Mouse (Mus musculus) natural killer cell, adult 2 months (primary cell): ENCODE results near the gene Prkn.

Experiments
- DNase-seq, 2 experiments: peaks; one replicate each; pipeline ENCODE4 v3.0.0; 2022; ENCODE audit warnings: low spot score in 2 of 2

The Prkn gene

GRCm38 (mm10) chr17:12092901-12093564 lies 1252.8 kb downstream of the Prkn start:
- no peak for DNase-seq

DNA sequence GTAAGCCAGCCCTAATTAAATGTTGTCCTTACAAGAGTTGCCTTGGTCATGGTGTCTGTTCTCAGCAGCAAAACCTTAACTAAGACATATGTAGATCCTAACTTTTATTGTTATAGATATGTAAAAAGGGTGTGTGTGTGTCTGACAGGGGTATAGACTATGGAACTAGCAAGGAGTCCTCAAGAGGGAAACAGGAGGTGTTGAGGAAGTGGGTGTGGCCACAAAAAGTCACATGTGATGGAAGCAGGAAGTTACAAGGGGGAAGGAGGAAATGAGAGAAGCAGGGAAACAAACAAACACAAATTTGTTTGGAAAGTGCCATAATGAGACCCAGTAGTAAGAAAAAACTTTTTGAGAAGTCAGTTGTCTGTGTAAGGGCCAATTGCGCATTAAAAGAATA lies 1253.8 kb downstream of the Prkn start:
- DNase-seq: no peak

DNA sequence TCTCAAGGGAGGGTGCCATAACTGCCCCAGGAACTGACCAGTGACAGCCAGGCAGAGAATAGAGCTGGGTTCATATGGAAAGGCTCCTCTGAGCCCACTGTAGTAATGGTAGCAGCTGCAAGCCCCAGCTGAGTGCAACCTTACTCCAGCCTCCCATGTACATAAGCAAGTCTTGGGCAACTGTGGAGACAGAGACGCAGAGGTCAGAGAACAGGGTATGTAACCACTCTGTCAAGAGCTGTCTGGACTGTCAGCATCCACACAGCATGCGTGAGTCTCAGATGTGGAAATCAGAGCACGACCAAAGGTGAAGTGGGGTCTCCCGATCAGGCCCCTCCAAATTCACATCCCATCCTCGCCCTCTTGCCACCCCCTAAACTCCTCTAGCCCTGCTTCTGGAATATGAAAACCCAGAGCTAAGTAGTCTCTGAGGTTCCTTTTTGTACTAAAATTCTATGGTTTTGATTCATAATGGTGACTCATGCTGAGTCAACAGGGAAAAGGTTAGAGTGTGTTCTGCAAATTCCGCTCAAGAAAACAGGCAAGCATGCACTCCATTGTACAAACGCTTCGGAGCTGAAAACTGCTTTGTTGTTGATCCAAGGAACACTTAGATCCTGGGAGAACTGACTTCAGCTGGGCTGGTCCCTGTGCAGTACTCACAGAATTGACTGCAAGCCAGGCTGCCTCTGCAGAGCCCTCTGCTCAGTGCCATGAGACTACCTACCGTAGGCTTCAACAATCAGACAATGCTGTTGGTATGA lies 1254.8 kb downstream of the Prkn start:
- DNase-seq: no peak

- peak in 1 of 2 experiments; percentile 5 for DNase-seq
Observed at GRCm38 (mm10) chr17:12099415-12099814, 1259.2 kb downstream of the Prkn start.

DNA sequence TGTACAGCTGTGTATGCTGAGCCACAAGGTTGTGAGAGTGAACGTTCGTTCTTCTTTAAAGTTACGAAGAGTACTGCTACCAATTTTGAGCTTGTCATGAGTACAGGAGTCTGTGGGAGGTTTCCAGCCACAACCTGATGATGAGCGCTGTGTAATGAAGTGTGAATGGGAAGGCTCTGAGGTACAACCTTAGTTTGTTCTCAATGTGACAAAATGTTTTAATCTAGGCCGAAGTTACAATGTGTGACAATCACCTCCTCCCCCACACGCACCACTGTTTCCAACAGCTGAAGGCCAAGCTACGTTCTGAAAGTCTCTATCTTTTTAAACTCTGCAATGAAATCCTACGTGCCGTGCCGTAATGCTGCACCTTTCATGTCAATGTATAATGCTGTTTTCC lies 1262.1 kb downstream of the Prkn start:
- no peak for DNase-seq

- DNase-seq: no peak
Observed at GRCm38 (mm10) chr17:12103781-12104180, 1263.6 kb downstream of the Prkn start.

- no peak for DNase-seq
Observed at GRCm38 (mm10) chr17:12104245-12104644, 1264.1 kb downstream of the Prkn start.

DNA sequence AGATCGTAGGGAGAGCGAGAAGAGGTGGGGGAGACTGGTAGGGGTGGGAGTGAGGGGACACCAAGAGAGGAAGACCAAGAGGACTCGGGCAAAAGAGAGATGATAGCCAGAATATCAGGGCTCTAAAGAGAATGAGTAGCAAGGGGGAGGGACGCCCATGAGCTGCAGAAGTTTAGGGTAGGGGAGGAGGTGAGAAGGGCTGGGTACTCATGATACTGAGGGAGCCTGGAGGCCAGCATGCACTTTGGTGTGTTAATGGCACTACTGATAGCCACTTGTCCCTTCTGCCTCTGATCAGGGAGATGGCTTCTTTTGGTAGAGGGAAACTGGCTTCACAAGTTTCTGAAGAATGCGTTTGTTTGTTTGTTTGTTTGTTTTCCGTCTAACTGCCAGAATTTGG lies 1264.5 kb downstream of the Prkn start:
- DNase-seq: no peak

- no peak for DNase-seq
Observed at GRCm38 (mm10) chr17:12106255-12106654, 1266.1 kb downstream of the Prkn start.
